Mouse (Mus musculus) forebrain, embryonic 16.5 days (tissue): ENCODE results near the gene Pm20d1. TPM values are rescaled to one million over a fixed set of nuclear protein-coding genes. Genes with fewer than 3 reads are reported as not detected.

ENCODE experiments used
- ATAC-seq: fragments of 200-750 bp; cut with Nextera tagmentation; 2 replicates; pipeline ENCODE4 v1.8.0; 2017; ENCODE audit warnings: mild to moderate bottlenecking, moderate library complexity
- H3K27ac ChIP-seq: fragments of 300-500 bp; sonication (generic); 2 replicates; pipeline ENCODE4 v1.5.1; 2014; ENCODE audit warnings: low read length, control low read depth
- H3K27me3 ChIP-seq: fragments of 300-500 bp; sonication (generic); replicated peaks from 2 replicates; pipeline ENCODE4 v1.6.1; 2014; ENCODE audit warnings: low read length; ENCODE audit not compliant: control insufficient read depth, insufficient read depth
- H3K36me3 ChIP-seq: fragments of 300-500 bp; sonication (generic); 2 replicates; pipeline ENCODE4 v1.6.1; 2014; ENCODE audit not compliant: control insufficient read depth, insufficient read depth
- H3K4me1 ChIP-seq: fragments of 300-500 bp; sonication (generic); replicated peaks from 2 replicates; pipeline ENCODE4 v1.6.1; 2014; ENCODE audit warnings: low read length; ENCODE audit not compliant: control insufficient read depth, insufficient read depth
- H3K4me2 ChIP-seq: fragments of 300-500 bp; sonication (generic); 2 replicates; pipeline ENCODE4 v1.6.1; 2014; ENCODE audit warnings: mild to moderate bottlenecking, low read length, control low read depth
- H3K4me3 ChIP-seq: fragments of 300-500 bp; sonication (generic); replicated peaks from 2 replicates; pipeline ENCODE4 v1.5.1; 2014; ENCODE audit warnings: mild to moderate bottlenecking, low read length, control low read depth
- H3K9ac ChIP-seq: fragments of 300-500 bp; sonication (generic); replicated peaks from 2 replicates; pipeline ENCODE4 v1.6.1; 2014; ENCODE audit warnings: low read depth, low read length, control low read depth
- H3K9me3 ChIP-seq: fragments of 300-500 bp; sonication (generic); 2 replicates; pipeline ENCODE4 v1.6.1; 2016; ENCODE audit warnings: low read length; ENCODE audit not compliant: control insufficient read depth
- WGBS: fragments of 180-500 bp; shearing (Covaris S2); extraction: QIAGEN DNeasy Blood & Tissue Kit; methylation state at CpG from one replicate; pipeline ENCODE4 v1.1.7; 2014; 5-methylcytosine and 5-hydroxymethylcytosine counted together
- polyA plus RNA-seq: library from polyadenylated mRNA; unstranded; fragments of >200 nt; fragmentation: Nextera tagmentation; extraction: Ambion mirVana; gene quantifications from 2 replicates; pipeline ENCODE4 v1.2.1, GENCODE M21; 2015

Gene Pm20d1
- polyA plus RNA-seq, 1 experiment from 2014 or later, result 0.18 TPM

GRCm38 (mm10) chr1:131758796-131759195 is 38.4 kb upstream of the Pm20d1 start:
- no peak overlapping the region for H3K9ac ChIP-seq
- no peak overlapping the region for H3K4me2 ChIP-seq
- no peaks in the 10 kb centered on the region for H3K9me3 ChIP-seq
- peaks cover 4% of the 10 kb centered on the region; the same call in 1 of the 2 replicates for H3K4me1 ChIP-seq
- peak; percentile 50 for ATAC-seq
- no peaks in the 10 kb centered on the region for H3K36me3 ChIP-seq
- no peak overlapping the region for H3K27ac ChIP-seq
- H3K27me3 ChIP-seq, result no peaks in the 10 kb centered on the region
- WGBS, result 41% methylated on average over 7 of the region's 7 CpGs
- no peak overlapping the region for H3K4me3 ChIP-seq

- H3K9me3 ChIP-seq, result no peaks in the 10 kb centered on the region
- H3K4me3 ChIP-seq, result no peak overlapping the region
- H3K9ac ChIP-seq, result no peak overlapping the region
- no peaks in the 10 kb centered on the region for H3K36me3 ChIP-seq
- WGBS, result 70% methylated on average over 9 of the region's 9 CpGs
- ATAC-seq, result no peak
- H3K27ac ChIP-seq, result no peak overlapping the region
- no peaks in the 10 kb centered on the region for H3K27me3 ChIP-seq
- peaks cover 4% of the 10 kb centered on the region; the same call in 1 of the 2 replicates for H3K4me1 ChIP-seq
- no peak overlapping the region for H3K4me2 ChIP-seq
Measured at GRCm38 (mm10) chr1:131759667-131760427, 37.3 kb upstream of the Pm20d1 start.

- H3K4me2 ChIP-seq, result no peak overlapping the region
- H3K36me3 ChIP-seq, result no peaks in the 10 kb centered on the region
- ATAC-seq, result no peak
- no peak overlapping the region for H3K4me3 ChIP-seq
- no peak overlapping the region for H3K27ac ChIP-seq
- H3K9me3 ChIP-seq, result no peaks in the 10 kb centered on the region
- no peak overlapping the region for H3K9ac ChIP-seq
- 86% methylated on average over 3 of the region's 3 CpGs for WGBS
- no peaks in the 10 kb centered on the region for H3K27me3 ChIP-seq
- peaks cover 5% of the 10 kb centered on the region; the same call in 1 of the 2 replicates for H3K4me1 ChIP-seq
Measured at GRCm38 (mm10) chr1:131760428-131760820, 36.8 kb upstream of the Pm20d1 start.

GRCm38 (mm10) chr1:131761079-131761831 is 35.9 kb upstream of the Pm20d1 start:
- Histone ChIP-seq H3K9me3 (no peaks in the 10 kb centered on the region), H3K27me3 (no peaks in the 10 kb centered on the region), H3K4me1 (peaks cover 6% of the 10 kb centered on the region; the same call in 1 of the 2 replicates), H3K27ac (no peak overlapping the region), H3K9ac (no peak overlapping the region), H3K4me2 (no peak overlapping the region), H3K36me3 (no peaks in the 10 kb centered on the region), H3K4me3 (no peak overlapping the region)
- ATAC-seq, result no peak
- WGBS, result 92% methylated on average over 13 of the region's 13 CpGs

- Histone ChIP-seq H3K27me3 (no peaks in the 10 kb centered on the region), H3K4me2 (no peak overlapping the region), H3K27ac (no peak overlapping the region), H3K36me3 (no peaks in the 10 kb centered on the region), H3K9me3 (no peaks in the 10 kb centered on the region), H3K4me3 (no peak overlapping the region), H3K4me1 (peaks cover 10% of the 10 kb centered on the region; the same call in 1 of the 2 replicates), H3K9ac (no peak overlapping the region)
- no peak for ATAC-seq
- 64% methylated on average over 9 of the region's 9 CpGs for WGBS
Measured at GRCm38 (mm10) chr1:131763683-131764082, 33.5 kb upstream of the Pm20d1 start.

- H3K4me3 ChIP-seq, result no peak overlapping the region
- no peak overlapping the region for H3K4me2 ChIP-seq
- no peak overlapping the region for H3K9ac ChIP-seq
- 63% methylated on average over 8 of the region's 8 CpGs for WGBS
- no peaks in the 10 kb centered on the region for H3K27me3 ChIP-seq
- ATAC-seq, result no peak
- H3K27ac ChIP-seq, result no peak overlapping the region
- no peaks in the 10 kb centered on the region for H3K9me3 ChIP-seq
- H3K36me3 ChIP-seq, result no peaks in the 10 kb centered on the region
- H3K4me1 ChIP-seq, result peaks cover 8% of the 10 kb centered on the region
Measured at GRCm38 (mm10) chr1:131764581-131765338, 32.4 kb upstream of the Pm20d1 start.

GRCm38 (mm10) chr1:131765357-131766001 is 31.7 kb upstream of the Pm20d1 start:
- Histone ChIP-seq H3K4me3 (no peak overlapping the region), H3K9me3 (no peaks in the 10 kb centered on the region), H3K27me3 (no peaks in the 10 kb centered on the region), H3K4me1 (peaks cover 14% of the 10 kb centered on the region), H3K9ac (no peak overlapping the region), H3K4me2 (no peak overlapping the region), H3K36me3 (no peaks in the 10 kb centered on the region), H3K27ac (no peak overlapping the region)
- WGBS, result 14% methylated on average over 11 of the region's 11 CpGs
- 0 out of 2 replicates have a peak, but pooled peaks have one; percentile 30 for ATAC-seq

GRCm38 (mm10) chr1:131769296-131769695 is 27.9 kb upstream of the Pm20d1 start:
- ATAC-seq, result no peak
- peaks cover 22% of the 10 kb centered on the region for H3K4me1 ChIP-seq
- no peaks in the 10 kb centered on the region for H3K36me3 ChIP-seq
- no peak overlapping the region for H3K27ac ChIP-seq
- no peaks in the 10 kb centered on the region for H3K27me3 ChIP-seq
- no peak overlapping the region for H3K4me2 ChIP-seq
- no peak overlapping the region for H3K4me3 ChIP-seq
- no peak overlapping the region for H3K9ac ChIP-seq
- no peaks in the 10 kb centered on the region for H3K9me3 ChIP-seq
- WGBS, result 74% methylated on average over 3 of the region's 3 CpGs
